Mouse (Mus musculus): Measurements from ENCODE around the gene Des.

GRCm38 (mm10) chr1:75361123-75361522 is 994 bp downstream of the Des start:
- TF ChIP-seq CTCF (IDR thresholded peaks at IDR 0.05; ENCODE audit: low read depth, low read length) (no peak), POLR2A (IDR thresholded peaks at IDR 0.05; ENCODE audit: insufficient read depth, low read length) (no peak)
